Mouse (Mus musculus) right cerebral cortex, postnatal 4 days (tissue): Measurements from ENCODE around the gene Galnt10.

Experiments
- DNase-seq: peaks from one replicate; pipeline ENCODE4 v3.0.0-alpha.2; 2022

The Galnt10 gene

DNA sequence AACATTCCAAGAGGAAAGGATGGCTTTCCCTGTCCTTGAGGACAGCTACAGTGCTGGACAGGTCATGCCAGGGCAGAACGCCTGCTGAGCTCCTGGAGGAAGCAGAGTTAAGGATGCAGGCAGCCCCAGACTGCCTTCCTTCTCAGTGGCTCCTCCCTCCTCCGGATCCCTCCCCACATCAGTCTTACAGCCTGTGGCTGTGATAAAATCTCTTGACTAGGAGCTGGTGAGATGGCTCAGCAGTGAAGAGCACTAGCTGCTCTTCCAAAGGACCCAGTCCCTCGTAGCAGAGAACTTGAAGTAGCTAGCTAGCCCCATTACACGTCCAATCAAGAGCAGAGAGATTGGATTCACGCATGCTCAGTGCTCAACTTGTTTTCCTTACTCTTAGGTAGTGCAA, 15.6 kb downstream of the Galnt10 start:
- DNase-seq: no peak

DNA sequence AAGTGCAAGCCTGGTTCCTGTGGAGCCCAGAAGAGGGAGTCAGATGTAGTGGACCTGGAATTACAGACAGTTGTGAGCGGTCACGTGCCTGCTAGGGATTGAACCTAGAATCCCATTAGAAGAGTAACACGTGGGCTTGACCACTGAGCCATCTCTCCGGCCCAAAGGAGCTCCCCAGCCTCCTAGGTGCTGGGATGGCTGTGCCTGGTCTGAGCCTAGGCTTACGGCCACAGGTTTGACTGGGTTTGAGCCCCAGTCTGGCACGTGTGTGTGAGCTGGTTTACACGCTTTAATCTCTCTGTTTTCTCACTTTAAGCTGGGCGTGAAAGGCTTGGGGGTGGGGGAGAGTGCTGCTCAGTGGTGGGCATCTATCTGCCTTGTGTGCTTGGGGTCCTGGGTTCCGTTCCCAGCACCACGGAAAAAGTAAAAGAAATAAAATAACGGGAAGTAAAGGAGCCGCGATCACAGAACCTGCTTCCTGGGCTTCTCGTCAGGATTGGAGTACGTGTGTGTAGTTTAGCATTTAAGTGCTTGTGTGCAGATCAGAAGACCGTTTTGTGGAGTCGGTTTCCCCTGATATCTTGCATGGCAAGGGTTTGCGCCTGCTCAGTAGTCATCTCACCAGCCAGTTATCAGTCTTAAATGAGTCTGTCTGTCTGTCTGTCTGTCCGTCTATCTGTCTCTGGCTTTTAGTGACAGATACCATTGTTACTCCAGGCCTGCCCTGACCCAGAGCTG, 16.4 kb downstream of the Galnt10 start:
- DNase-seq: no peak

DNA sequence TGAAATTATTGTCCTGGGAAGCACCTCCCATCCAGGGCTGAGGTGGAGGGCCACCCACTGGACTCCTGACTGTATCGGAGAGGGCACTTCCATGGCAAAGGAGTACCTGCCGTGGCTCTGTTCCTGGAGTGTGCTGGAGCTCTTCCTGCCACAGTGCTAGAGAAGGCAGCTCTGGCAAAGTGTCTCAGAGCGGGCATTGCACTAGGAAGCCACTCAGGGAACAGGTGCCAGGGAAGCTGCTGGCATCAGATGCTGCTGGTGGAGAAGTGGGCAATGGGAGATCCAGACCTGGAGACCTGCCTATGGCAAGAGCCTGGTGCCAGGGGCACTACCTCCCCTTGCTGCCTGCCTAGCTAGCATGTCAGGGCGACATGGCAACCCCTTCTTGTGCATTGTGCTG, 17.0 kb downstream of the Galnt10 start:
- no peak for DNase-seq

DNA sequence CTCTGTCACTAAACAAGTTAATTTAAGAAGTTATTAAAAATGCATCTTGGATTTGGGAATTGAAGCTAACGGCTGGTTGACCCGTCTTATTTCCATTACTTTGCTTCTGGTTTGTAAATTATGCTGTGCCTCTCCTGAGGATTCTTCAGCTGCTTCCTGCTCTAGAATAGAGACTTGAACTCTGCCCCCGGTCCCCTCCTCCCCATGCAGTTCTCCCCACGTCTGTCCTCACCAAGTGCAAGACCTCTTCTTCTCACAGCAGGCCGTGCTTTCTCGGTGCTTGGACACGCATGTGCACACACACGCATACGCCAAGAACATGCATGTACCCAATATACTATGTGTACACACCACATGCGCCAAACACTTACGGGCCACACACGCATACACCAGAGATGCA, 18.0 kb downstream of the Galnt10 start:
- DNase-seq: no peak

DNA sequence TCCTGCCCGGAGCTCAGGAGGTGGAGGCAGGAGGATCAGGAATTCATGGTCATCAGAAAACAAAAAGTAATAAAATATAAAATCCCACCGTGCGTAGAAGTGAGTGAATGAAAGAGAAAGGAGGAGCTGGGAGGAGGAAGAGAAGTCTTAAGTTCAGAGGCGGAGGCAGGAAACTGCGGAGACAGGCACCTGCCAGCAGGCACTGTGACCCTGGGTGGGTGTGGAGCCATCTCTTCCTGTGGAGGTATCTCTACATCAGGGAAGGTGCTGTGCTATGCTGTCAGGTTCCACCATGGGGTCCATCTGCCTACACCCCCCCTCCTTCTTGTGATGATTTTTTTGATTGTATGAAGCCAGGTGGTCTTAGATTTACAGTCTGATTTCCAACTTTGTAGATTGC, 19.5 kb downstream of the Galnt10 start:
- no peak for DNase-seq

DNA sequence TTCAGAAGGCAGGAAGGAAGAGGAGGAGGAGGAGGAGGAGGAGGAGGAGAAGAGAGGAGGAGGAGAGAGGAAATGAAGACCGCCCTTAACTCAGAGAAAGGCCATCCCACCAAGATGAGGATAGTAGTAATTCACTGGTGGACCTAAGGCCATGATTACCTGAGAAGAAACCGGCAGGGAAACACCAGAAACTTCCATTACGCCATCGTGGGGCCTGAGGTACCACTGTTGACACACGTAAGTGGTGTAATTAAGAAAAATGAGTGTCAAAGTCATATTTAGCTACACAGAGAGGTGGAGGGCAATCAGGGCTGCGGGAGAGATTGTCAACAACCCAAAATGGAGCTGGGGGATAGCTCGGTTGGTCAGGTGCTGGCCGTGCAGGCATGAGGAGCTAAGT, 23.0 kb downstream of the Galnt10 start:
- no peak for DNase-seq

DNA sequence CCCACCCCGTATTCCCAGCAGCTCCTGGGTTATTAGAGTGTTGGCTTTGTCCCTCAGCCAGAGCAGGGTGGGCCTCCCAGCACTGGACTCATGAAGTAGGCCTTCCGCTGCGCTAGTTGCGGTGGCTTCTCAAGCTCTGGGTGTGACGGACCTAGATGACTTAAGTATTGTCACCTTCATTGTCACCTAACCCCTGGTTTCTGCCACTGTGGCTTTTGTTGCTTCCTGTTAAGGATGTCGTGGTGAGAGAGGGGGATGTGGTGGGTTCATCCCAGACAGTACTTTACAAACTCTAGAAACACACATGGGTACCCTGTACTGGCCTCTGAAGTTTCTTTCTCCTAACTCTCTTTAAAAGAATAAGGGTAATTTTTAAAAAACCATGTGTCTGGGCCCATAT, 24.3 kb downstream of the Galnt10 start:
- no peak for DNase-seq

DNA sequence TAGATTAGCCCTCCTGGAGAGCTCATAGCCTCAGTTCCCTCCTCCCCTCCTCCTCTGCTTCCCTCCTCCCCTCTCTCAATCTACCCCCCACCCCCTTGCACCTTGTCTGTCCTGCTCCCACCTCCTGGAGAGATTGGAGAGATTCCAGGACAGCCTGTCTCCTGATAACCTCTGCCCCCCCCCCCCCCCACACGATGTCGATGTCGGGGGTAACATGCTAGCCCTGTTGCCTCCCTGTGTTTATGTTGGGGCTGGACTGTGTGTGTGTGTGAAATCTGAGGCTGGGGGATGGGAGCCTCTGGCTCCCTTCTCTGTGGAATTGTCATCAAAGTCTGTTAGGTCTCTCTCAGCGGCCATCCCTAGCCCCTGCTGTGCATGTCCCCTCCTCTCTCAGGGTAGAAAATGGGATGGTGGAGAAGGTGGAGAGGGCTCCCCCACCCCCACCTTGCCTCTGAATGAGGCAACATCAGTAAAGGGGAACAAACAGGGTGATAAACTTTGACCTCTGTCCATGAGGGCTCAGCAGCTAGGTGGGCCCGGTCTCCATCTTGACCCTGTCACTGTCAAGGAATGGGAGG, 26.0 kb downstream of the Galnt10 start:
- no peak for DNase-seq

DNA sequence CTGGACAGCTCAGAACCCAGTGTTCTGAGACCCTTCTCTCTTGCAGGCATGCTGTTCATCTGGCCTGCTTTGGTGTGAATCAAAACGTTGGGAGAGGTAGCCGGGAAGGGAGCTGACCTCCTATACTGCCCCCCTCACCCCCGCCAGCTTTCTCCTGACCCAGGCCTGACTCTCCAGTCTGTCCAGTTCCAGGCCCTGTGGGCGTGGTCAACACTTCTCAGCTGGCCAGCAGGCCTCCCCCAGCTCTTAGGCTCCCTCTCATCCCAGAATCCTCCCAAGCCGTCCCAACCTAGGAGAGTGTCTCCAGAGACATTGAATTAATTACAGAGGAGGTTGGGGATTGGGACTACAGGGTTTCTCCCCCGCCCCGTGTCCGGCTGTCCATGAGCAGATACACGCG, 26.6 kb downstream of the Galnt10 start:
- DNase-seq: no peak

DNA sequence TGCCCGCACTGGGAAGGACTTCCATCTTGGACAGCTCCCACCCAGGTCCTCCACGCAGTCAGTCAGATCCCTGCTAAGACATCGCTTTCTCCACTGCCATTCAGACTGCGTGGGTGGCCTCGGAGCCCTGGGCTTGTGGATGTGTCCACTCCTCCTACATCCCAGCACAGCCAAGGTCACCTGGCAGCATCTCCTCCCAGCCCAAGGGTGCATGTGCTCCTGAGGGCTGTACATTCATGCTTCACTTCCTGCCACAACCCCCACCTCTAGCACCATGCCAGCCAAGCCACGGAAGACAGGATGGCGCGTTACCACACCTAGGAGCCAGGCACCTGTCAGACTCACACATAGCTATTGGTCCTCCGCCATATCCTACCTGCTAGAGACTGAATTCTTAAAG, 27.8 kb downstream of the Galnt10 start:
- no peak for DNase-seq

DNA sequence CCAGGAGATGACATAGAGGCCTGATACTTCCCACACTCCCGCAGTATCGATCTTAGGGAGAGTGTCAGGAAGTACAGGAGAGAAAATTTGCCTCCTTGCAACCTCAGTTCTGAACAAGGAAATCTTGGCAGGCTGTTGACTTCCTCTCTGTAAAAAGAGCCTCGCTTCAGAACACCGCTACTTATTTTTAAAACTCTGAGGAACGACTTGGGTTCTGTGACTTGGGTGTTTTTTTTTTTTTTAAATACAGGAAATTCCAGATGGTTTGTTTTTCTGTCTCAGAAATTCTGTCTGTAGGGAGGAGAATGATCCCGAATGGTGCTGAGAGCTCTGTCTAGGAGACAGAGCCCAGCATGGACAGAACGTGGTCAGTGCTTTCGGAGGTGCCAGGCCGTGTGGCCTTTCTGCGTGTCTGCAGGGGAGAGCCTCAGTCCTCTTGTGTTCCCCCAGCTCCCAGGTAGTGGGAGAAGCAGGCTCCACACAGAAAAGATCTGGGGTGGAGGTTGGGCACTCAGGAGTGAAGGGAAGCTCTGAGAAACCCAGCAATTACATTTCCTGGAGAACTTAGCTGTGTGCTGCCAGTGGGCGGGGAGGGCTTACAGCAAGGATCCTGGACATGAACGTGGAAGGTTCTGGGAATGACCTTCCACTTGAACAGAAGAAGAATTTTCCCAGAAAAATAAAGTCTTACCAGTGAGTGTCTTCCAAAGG, 28.9 kb downstream of the Galnt10 start:
- no peak for DNase-seq

DNA sequence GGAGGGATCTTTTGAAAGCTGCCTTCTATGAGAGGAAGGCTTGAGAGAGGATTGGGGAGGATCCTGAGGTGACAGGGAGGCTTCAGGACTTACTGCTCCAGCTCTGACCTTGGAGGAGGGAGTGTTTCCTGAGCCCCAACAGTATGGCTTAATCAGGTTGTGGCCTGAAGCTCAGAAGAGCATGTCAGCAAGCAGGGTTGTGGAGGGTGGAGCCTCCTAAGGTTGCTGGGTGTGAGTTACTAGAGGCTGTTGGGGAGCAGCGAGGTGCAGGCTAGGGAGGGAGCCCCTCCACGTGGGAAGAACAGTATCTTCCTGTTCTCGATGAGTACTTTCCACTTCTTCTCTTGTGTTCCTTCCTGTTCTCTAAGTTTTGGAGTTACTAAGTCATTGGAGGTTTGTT, 32.0 kb downstream of the Galnt10 start:
- no peak for DNase-seq

DNA sequence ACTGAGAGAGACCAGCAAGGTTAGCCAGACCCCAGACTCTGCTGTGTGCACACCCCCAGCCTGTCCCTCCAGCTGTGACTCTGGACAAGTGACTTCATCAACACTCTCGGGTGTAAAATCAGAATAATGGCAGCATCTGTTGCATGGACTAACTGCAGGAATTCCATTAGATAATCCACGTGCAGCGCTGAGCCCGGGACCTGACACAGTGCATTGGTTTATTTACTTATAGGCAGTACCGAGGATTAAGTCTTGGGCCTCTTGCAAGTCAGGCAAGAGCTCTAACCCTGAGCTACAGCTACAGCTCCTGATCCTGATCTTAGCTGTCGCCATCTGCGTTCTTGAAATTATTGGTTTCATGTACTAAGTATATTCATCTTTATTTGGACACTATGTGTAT, 37.3 kb downstream of the Galnt10 start:
- DNase-seq: no peak

DNA sequence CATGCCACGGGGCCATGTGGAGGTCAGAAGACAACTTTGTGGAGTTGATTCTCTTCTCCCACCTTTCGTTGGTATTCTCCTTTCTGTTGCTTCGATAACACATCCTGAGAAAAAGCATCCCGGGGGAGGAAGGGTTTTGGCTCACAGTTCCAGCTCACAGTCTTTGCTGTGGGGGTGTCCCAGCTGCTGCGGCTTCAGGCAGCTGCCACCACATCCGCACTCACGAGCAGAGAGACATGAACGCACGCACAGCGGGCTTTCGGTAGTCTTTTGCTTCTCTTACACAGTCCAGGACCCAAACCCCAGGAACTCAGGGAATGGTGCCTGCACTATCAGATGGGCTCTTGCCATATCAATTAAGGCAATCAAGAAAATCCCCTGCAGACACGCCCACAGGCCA, 37.9 kb downstream of the Galnt10 start:
- no peak for DNase-seq

DNA sequence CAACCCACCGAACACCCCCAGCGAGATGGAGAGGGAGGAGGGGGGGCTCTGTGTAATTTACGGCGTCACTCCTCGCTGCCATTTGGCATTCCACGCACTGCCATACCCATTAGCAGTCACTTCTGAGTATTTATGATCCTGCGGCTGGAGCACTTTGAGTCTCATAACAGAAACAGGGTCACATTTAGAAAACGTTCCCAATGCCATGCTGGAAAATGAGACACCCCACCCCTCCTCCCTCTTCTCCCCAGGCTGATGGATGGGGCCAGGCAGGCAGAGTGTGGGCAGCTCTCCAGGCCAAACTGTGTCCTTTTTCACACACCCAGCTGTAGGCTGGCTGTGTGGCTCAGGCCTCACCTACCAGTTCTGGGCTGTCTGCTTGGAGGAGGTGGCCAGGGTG, 38.7 kb downstream of the Galnt10 start:
- DNase-seq: no peak

DNA sequence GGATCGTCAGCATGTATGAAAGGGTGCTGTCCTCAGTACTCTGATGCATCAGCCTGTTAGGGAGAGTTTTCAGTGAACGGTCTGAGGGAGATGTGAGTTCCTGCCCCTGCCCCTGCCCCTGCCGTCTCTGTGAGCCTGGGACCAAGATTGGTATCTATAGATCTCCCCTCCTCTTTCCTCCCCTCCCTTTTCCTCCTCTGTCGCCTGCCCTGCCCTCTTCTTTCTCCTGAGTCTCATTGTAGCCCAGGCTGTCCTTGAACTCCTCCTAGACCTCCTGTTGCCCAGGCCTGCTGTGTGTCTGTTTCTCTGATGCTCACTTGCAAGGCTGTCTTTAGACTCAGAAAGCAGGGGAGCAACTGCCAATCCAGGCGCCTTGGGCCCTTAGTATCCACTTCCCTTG, 39.6 kb downstream of the Galnt10 start:
- DNase-seq: no peak

DNA sequence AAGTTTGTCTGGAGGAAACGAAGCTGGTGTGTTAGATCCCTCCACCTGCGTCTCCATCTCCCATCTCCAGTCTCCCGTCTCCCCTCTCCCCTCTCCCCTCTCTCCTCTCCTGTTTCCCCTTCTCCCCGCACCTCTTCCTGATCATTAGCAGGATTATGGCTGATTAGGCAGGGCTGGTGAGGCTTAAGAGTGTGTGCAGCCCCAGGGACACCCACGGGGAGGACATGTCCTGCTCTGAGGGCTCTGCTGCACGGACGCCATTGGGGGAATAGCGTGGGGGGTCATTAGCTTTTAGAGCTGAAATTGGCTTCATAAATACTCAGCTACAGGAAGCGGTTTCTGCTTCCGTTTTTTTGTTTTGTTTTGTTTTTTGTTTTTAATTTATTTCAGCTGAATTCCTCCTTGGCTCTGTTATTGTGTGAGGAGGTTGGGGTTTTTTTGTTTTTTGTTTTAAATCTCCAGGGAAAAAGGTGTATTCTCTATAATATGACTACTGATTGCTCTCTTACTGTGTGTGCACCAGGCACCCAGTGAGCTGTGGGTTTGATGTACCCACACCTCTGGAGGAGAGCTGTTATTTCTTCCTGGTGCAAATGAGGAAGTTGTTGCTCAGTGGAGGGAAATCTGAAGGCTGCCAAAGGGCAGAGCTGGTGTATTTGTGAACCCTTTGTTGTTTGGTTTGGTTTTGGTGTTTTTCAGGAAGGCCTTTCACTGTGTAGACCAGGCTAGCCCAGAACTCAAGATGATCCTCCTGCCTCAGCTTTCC, 40.6 kb downstream of the Galnt10 start:
- no peak for DNase-seq

DNA sequence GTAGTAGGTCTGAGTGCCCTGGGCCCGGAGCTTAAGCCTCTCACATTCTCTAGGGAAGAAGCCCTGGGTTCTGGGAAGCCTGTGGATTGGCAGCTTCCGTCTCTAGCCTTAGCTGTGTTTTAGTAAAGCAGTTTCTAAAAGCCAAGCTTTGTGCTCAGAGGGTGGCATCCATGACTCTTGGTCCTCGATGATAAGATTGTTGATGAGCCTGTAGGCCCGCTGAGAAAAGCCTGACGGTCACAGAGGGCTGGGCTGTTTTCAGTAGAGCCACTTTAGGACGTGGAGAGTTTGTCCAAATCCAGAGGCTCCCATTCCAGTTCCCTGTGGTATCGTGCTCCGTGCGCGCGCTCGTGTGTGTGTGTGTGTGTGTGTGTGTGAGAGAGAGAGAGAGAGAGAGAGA, 41.6 kb downstream of the Galnt10 start:
- no peak for DNase-seq

DNA sequence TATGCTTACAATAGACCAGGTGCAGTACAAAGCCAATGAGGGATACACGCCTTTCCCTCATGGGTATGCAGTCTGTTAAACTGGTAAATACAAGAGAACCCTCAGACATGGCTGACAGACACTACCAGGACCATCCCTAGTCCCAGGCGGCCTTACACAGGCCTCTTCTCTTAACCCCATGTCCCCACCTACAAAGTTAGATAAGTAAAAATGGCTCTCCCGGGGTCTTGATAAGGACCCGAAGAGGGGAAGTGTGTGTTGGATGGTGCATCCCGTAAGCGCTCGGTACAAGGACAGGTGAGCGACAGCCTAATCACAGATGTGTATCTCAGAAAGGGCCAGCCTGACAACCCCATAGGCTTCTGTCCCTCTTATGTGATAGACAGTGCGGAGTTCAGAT, 42.0 kb downstream of the Galnt10 start:
- no peak for DNase-seq

DNA sequence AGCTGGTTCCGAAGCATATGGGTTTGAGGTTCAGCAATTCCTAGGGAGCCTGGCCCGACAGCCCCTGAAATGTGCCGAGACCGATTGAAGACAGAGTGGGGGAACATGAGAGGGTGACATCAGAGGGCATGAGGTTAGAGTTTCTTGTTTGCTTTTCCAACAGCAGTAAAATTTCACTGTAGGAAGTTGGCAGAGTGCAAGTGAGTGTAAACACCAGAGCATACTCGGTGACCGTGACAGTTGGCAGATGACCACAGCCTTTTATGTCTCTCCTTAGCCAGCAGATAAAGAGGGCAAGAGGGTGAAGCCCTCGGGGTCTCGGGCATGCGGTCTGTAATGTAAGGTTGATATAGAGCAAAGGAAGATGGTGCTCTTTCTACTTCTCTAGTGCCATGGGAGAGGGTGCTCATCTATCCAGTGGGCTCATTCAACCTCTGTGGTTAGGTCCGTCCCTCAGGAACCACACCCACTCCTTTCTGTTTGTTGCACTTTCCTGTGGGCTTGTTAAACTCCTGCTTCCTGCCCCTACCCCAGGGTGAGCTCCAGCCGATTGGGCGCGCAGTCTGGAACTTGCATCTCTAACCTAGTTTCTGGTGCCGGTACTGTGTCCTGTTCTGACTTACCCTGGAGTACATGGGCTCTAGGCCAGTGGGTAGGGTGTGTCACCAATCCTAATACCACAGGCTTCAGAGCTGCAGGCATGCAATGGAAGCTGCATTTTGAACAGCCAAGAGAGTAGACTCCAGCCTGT, 43.1 kb downstream of the Galnt10 start:
- no peak for DNase-seq

DNA sequence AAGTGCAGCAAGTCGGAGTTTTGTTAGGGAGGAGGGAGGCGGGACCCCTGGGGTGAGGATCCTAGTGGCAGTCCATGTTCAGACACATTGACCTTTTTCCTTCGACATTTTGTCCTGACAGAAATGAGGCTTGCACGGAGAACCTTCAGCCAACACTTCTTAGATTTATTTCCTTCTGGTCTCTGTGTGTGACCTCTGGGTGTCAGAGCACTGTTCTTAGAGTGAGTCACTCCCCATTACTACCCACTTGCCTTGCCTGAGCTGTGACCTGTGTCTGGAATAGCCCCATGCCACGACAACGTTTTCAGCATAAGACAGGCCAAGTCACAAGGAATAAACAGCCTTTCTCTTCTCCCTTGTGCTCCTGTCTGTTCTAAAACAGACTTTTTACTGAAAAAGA, 44.6 kb downstream of the Galnt10 start:
- DNase-seq: no peak

DNA sequence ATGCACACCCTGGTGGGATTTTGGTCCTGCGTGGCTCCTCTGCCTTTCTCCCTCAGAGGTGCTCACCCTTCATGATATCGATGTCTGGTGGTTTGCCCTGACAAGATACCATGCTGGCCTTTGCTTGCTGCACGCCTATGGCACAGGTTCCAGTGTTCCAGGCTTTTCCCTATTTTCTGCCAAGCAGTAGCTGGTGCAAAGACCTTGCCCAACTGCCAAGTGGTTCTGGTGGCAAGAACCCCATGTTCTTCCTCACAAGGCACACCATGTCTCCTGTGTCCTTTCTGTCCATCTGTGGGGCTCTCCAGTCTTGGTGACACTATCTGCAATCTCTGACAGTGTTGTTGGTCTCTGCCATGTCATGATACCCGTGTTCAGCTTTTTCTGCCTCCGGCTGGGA, 45.6 kb downstream of the Galnt10 start:
- no peak for DNase-seq

DNA sequence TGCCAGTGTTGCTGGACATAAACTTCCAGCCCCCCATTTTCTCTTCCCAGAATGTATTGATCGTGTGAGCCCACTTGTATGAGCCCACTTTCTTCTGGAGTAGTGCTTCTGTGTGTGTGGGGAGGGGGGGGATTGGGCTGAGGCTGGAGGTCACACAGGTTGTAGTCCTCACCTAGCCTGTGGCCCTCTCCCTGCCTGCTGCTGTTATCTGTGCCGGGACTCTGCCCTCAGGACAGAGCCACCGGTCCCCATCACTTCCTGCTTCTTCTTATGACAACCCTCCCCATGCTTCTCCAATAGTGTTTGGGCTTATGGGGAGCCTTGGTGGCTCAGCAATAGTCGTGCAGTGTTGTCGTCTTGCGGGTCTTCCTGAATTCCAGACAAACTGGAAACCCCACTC, 46.7 kb downstream of the Galnt10 start:
- DNase-seq: no peak
